Mouse (Mus musculus): ENCODE results near the gene Dennd1c. TPM values are rescaled to one million over a fixed set of nuclear protein-coding genes. Genes with fewer than 3 reads are reported as not detected.

The Dennd1c gene
- total and polyA plus RNA-seq, 3 experiments = 6.8 to 33.9 (median 9.7) TPM

GRCm38 (mm10) chr17:57123192-57124118 is 45.1 kb upstream of the Dennd1c start (continued):
- TF ChIP-seq MAX (IDR thresholded peaks at IDR 0.05; ENCODE audit: low read length) (peak; percentile 92), USF1 (IDR thresholded peaks at IDR 0.05; ENCODE audit: low read depth, low read length) (peak; percentile 22; the same call in 1 of the 2 replicates), ELF1 (IDR thresholded peaks at IDR 0.05; ENCODE audit: low read depth, low read length) (peak; percentile 52), JUN (IDR thresholded peaks at IDR 0.05; ENCODE audit: insufficient read depth, low read depth, low read length) (peak; percentile 56; the same call in 1 of the 2 replicates), UBTF (IDR thresholded peaks at IDR 0.05; ENCODE audit: low read depth, low read length) (no peak), TCF12 (IDR thresholded peaks at IDR 0.05; ENCODE audit: low read depth, low read length) (peak; percentile 97), ZKSCAN1 (IDR thresholded peaks at IDR 0.05; ENCODE audit: borderline replicate concordance, low read depth, low read length) (no peak), PAX5 (IDR thresholded peaks at IDR 0.05; ENCODE audit: low read length) (no peak), ZC3H11A (IDR thresholded peaks at IDR 0.05; ENCODE audit: low read depth, low read length) (no peak), CTCF (conservative IDR thresholded peaks at IDR 0.05 in 1 of 2, IDR thresholded peaks at IDR 0.05 in 1 of 2; ENCODE audit: low read depth in 2 of 2, low read length in 2 of 2) (no peak), JUND (conservative IDR thresholded peaks at IDR 0.05; ENCODE audit: low read depth, low read length) (peak; percentile 37; the same call in 1 of the 2 replicates), CHD1 (IDR thresholded peaks at IDR 0.05; ENCODE audit: low read depth, low read length) (peak; percentile 85), NRF1 (IDR thresholded peaks at IDR 0.05; ENCODE audit: low read depth, low read length) (no peak; the same call in 1 of the 2 replicates)

GRCm38 (mm10) chr17:57121856-57122255 is 43.5 kb upstream of the Dennd1c start:
- in situ Hi-C loops (cut with MboI; ENCODE audit: low pct_ligation_motif_present, low pct_unique_long_range_greater_than_20kb, low sequenced_read_pairs) = no loop called here
- TF ChIP-seq POLR2AphosphoS2 (IDR thresholded peaks at IDR 0.05; ENCODE audit: low read depth, low read length) (no peak), EP300 (IDR thresholded peaks at IDR 0.05; ENCODE audit: low read length) (peak; percentile 84), UBTF (IDR thresholded peaks at IDR 0.05; ENCODE audit: low read depth, low read length) (no peak), GABPA (IDR thresholded peaks at IDR 0.05; ENCODE audit: insufficient replicate concordance, low read depth, low read length) (no peak), ELF1 (IDR thresholded peaks at IDR 0.05; ENCODE audit: low read depth, low read length) (peak; percentile 89), IRF4 (IDR thresholded peaks at IDR 0.05; ENCODE audit: low read depth, low read length) (peak; percentile 83), MAZ (IDR thresholded peaks at IDR 0.05; ENCODE audit: low read depth, low read length) (peak; percentile 83), MAX (IDR thresholded peaks at IDR 0.05; ENCODE audit: low read length) (peak; percentile 93), ZC3H11A (IDR thresholded peaks at IDR 0.05; ENCODE audit: low read depth, low read length) (no peak), RCOR1 (conservative IDR thresholded peaks at IDR 0.05; ENCODE audit: low read depth, low read length) (peak; percentile 83; the same call in 1 of the 2 replicates), NELFE (IDR thresholded peaks at IDR 0.05; ENCODE audit: low read depth, low read length) (peak; percentile 61; the same call in 1 of the 2 replicates), MYC (IDR thresholded peaks at IDR 0.05; ENCODE audit: low read depth, low read length) (peak; percentile 98), TCF12 (IDR thresholded peaks at IDR 0.05; ENCODE audit: low read depth, low read length) (peak; percentile 90), ZNF384 (IDR thresholded peaks at IDR 0.05; ENCODE audit: low read depth, low read length) (peak; percentile 34), JUN (IDR thresholded peaks at IDR 0.05; ENCODE audit: insufficient read depth, low read depth, low read length) (peak; percentile 14; the same call in 1 of the 2 replicates), CHD2 (IDR thresholded peaks at IDR 0.05; ENCODE audit: low read length) (peak; percentile 73), RAD21 (IDR thresholded peaks at IDR 0.05; ENCODE audit: low read depth, low read length) (no peak; the same call in none of the 2 replicates), ETS1 (conservative IDR thresholded peaks at IDR 0.05; ENCODE audit: low read depth, low read length) (peak; percentile 86), JUND (conservative IDR thresholded peaks at IDR 0.05; ENCODE audit: low read depth, low read length) (peak; percentile 44; the same call in 1 of the 2 replicates), HCFC1 (IDR thresholded peaks at IDR 0.05; ENCODE audit: low read depth, low read length) (peak; percentile 30), BHLHE40 (IDR thresholded peaks at IDR 0.05; ENCODE audit: low read depth, low read length) (peak; percentile 68), E2F4 (IDR thresholded peaks at IDR 0.05; ENCODE audit: insufficient replicate concordance, low read depth, low read length) (0 out of 2 replicates have a peak, but pooled peaks have one; percentile 61), PAX5 (IDR thresholded peaks at IDR 0.05; ENCODE audit: low read length) (no peak), MAFK (IDR thresholded peaks at IDR 0.05; ENCODE audit: insufficient replicate concordance, low read length) (no peak), SMC3 (IDR thresholded peaks at IDR 0.05; ENCODE audit: low read depth, low read length) (peak; percentile 15; the same call in 1 of the 2 replicates), KAT2A (IDR thresholded peaks at IDR 0.05; ENCODE audit: insufficient replicate concordance, low read length) (peak; percentile 67; the same call in 1 of the 2 replicates), ZKSCAN1 (IDR thresholded peaks at IDR 0.05; ENCODE audit: borderline replicate concordance, low read depth, low read length) (no peak), TBP (conservative IDR thresholded peaks at IDR 0.05; ENCODE audit: low read depth, low read length) (0 out of 2 replicates have a peak, but pooled peaks have one; percentile 43)

More at GRCm38 (mm10) chr17:57121856-57122255, 43.5 kb upstream of the Dennd1c start:
- Histone ChIP-seq H3K36me3 (replicated peaks in 1 of 2; ENCODE audit: control insufficient read depth in 1 of 2, insufficient read depth in 1 of 2, low read length in 1 of 2) (peaks cover 0 to 3% of the 10 kb centered on the region in 2 experiments), H3K4me1 (ENCODE audit: control insufficient read depth in 1 of 2, insufficient read depth in 2 of 2) (peaks cover 33 to 79% of the 10 kb centered on the region in 2 experiments), H3K79me2 (replicated peaks; ENCODE audit: control insufficient read depth, extremely low read depth, insufficient read depth, poor library complexity, severe bottlenecking) (peaks cover 32% of the 10 kb centered on the region), H3K9me3 (replicated peaks; ENCODE audit: low read length) (no peaks in the 10 kb centered on the region), H3K9ac (ENCODE audit: insufficient read depth, low read depth) (peak overlapping the region; percentile 81), H3K4me3 (replicated peaks in 1 of 3; ENCODE audit: low read depth in 2 of 3, low read length in 2 of 3, poor library complexity in 1 of 3) (no peak overlapping the region), H3K27ac (ENCODE audit: insufficient read depth, low read depth) (peak overlapping the region; percentile 96), H3K27me3 (replicated peaks) (no peaks in the 10 kb centered on the region), H3K4me2 (ENCODE audit: insufficient read depth, low read depth, poor library complexity, severe bottlenecking) (peak overlapping the region; percentile 27; the same call in 1 of the 2 replicates)
- dilution Hi-C loops (cut with MboI; ENCODE audit: extremely low pct_ligation_motif_present, extremely low pct_unique_long_range_greater_than_20kb, low sequenced_read_pairs) = no loop called here
- DNase-seq (ENCODE audit: extremely low read depth) = peak; percentile 87
